Comparison of ENCODE assay signal across 12 mouse cellular contexts in the genomic region with DNA sequence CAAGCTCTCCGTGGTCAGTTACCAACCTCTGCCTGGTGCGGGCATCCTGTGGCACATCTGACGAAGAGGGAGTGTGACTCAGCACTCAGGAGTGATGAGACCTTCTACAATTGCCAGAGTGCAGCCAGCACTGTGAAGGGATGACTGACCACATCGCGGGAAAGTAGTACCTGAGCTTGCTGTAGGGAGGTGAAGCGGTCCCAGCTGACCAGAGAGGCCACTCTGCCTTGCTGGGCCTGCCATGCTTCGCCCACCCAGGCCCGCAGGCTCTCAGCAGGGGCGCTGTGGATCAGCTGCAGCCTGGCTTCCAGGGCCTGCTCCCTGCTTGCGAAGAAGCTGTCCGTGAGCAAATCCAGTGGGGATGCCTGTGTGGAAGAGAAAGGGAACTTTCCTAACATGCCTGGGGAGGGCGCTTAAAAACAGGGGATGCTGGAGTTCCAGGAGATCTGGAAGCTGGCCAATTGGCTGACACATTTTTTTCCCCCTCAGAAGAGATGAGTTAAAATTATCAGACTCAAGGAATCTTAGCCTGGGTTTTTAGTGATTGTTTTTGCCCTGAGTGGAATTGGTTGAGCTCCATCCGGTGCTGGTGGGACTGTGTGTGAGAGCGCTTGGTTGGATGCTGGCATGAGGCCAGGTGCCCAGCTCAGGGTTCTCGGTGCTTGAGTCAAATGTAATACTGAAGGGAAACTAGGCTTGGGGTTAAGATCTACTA. TPM values are rescaled to one million over a fixed set of nuclear protein-coding genes. Genes with fewer than 3 reads are reported as not detected.
A peak's percentile ranks its signal among the peaks of the same experiment; 100 is the strongest.
DNase-seq lines count a peak whose midpoint lies in the region; ATAC-seq and TF ChIP-seq lines count a peak whose summit lies in the region.
"Had no signal": no experiment of that assay in that cellular context is flagged by ENCODE, and none has a peak within 500 bp of the region (broad histone marks: within the 10 kb centered on the region; RNA-seq: fewer than 3 reads in every experiment).

No protein-coding gene starts in this region.

- no peak for DNase-seq in embryonic facial prominence, embryonic 10.5 days (ENCODE audit: low spot score)
- DNase-seq in midbrain, postnatal 0 days (ENCODE audit: low spot score) = peak; percentile 46
- no peak for DNase-seq in midbrain, embryonic 11.5 days (ENCODE audit: low spot score, missing footprints)
- DNase-seq in left cerebral cortex, adult 11 months (ENCODE audit: low spot score) = peak; percentile 32
- DNase-seq in stomach, postnatal 0 days (ENCODE audit: low spot score) = no peak
- DNase-seq in urinary bladder, postnatal 10 days (ENCODE audit: low spot score) = no peak
- DNase-seq: kidney, adult 11 months; liver, embryonic 13.5 days had no signal

- H3K4me3 ChIP-seq in embryonic facial prominence, embryonic 13.5 days = no peak overlapping the region
- no peak overlapping the region for H3K4me3 ChIP-seq in embryonic facial prominence, embryonic 10.5 days
- no peak overlapping the region for H3K4me3 ChIP-seq in midbrain, postnatal 0 days (ENCODE audit: low read depth, low read length)
- H3K4me3 ChIP-seq in midbrain, embryonic 11.5 days (ENCODE audit: low read depth, low read length) = no peak overlapping the region
- no peak overlapping the region for H3K4me3 ChIP-seq in stomach, postnatal 0 days (ENCODE audit: low read depth, low read length)
- H3K4me3 ChIP-seq: embryonic facial prominence, embryonic 15.5 days; liver, embryonic 13.5 days had no signal

- H3K36me3 ChIP-seq in embryonic facial prominence, embryonic 13.5 days = peaks cover 77% of the 10 kb centered on the region
- H3K36me3 ChIP-seq in embryonic facial prominence, embryonic 10.5 days (replicated peaks) = peaks cover 74% of the 10 kb centered on the region
- H3K36me3 ChIP-seq in midbrain, postnatal 0 days (ENCODE audit: insufficient read depth, low read length) = peaks cover 22% of the 10 kb centered on the region; the same call in 1 of the 2 replicates
- peaks cover 12% of the 10 kb centered on the region for H3K36me3 ChIP-seq in midbrain, embryonic 11.5 days (ENCODE audit: control insufficient read depth, insufficient read depth, low read length)
- peaks cover 14% of the 10 kb centered on the region; the same call in 1 of the 2 replicates for H3K36me3 ChIP-seq in stomach, postnatal 0 days (ENCODE audit: control insufficient read depth, insufficient read depth, low read length)

- WGBS in embryonic facial prominence, embryonic 13.5 days = 87% methylated on average over 15 of the region's 15 CpGs
- WGBS in embryonic facial prominence, embryonic 10.5 days = 90% methylated on average over 15 of the region's 15 CpGs
- WGBS in midbrain, postnatal 0 days = 76% methylated on average over 15 of the region's 15 CpGs
- WGBS in midbrain, embryonic 11.5 days = 93% methylated on average over 15 of the region's 15 CpGs
- WGBS in stomach, postnatal 0 days = 88% methylated on average over 15 of the region's 15 CpGs

- H3K9ac ChIP-seq in embryonic facial prominence, embryonic 13.5 days = 0 out of 2 replicates have a peak overlapping the region, but pooled peaks have one; percentile 6
- H3K9ac ChIP-seq in midbrain, postnatal 0 days (replicated peaks; ENCODE audit: low read length, poor library complexity, severe bottlenecking) = no peak overlapping the region; the same call in 1 of the 2 replicates
- H3K9ac ChIP-seq in midbrain, embryonic 11.5 days (ENCODE audit: low read length) = no peak overlapping the region
- no peak overlapping the region for H3K9ac ChIP-seq in stomach, postnatal 0 days (ENCODE audit: low read length)
- H3K9ac ChIP-seq: embryonic facial prominence, embryonic 15.5 days; liver, embryonic 13.5 days had no signal

- 0 out of 2 replicates have a peak, but pooled peaks have one; percentile 12 for TF ChIP-seq CTCF in midbrain, postnatal 0 days (IDR thresholded peaks at IDR 0.05)
- TF ChIP-seq CTCF in stomach, postnatal 0 days (IDR thresholded peaks at IDR 0.05; ENCODE audit: low read depth) = peak; percentile 17

- no peak overlapping the region for H3K4me2 ChIP-seq in embryonic facial prominence, embryonic 13.5 days
- no peak overlapping the region for H3K4me2 ChIP-seq in midbrain, postnatal 0 days (ENCODE audit: low read depth, low read length, poor library complexity, severe bottlenecking)
- H3K4me2 ChIP-seq in midbrain, embryonic 11.5 days = no peak overlapping the region
- no peak overlapping the region for H3K4me2 ChIP-seq in stomach, postnatal 0 days (replicated peaks; ENCODE audit: low read depth)
- H3K4me2 ChIP-seq: embryonic facial prominence, embryonic 15.5 days; liver, embryonic 13.5 days had no signal

- TF ChIP-seq EP300 in stomach, postnatal 0 days (optimal IDR thresholded peaks at IDR 0.05) = no peak

- ATAC-seq in embryonic facial prominence, embryonic 13.5 days (ENCODE audit: insufficient number of reproducible peaks, insufficient read depth, low FRiP score, low TSS enrichment, low read depth) = no peak
- no peak for ATAC-seq in midbrain, postnatal 0 days (ENCODE audit: low FRiP score)
- no peak for ATAC-seq in midbrain, embryonic 11.5 days (ENCODE audit: low FRiP score)
- no peak for ATAC-seq in stomach, postnatal 0 days (ENCODE audit: low FRiP score, low TSS enrichment)
- no peak for ATAC-seq in erythroid progenitor cell, adult 5-6 weeks (replicated peaks; ENCODE audit: low FRiP score, poor library complexity, severe bottlenecking)

- no peaks in the 10 kb centered on the region for H3K9me3 ChIP-seq in embryonic facial prominence, embryonic 13.5 days
- H3K9me3 ChIP-seq in embryonic facial prominence, embryonic 10.5 days = no peaks in the 10 kb centered on the region
- H3K9me3 ChIP-seq in midbrain, postnatal 0 days (ENCODE audit: low read length) = no peaks in the 10 kb centered on the region
- no peaks in the 10 kb centered on the region for H3K9me3 ChIP-seq in midbrain, embryonic 11.5 days (ENCODE audit: control insufficient read depth, low read length)
- no peaks in the 10 kb centered on the region for H3K9me3 ChIP-seq in stomach, postnatal 0 days (ENCODE audit: control insufficient read depth, low read length)
- H3K9me3 ChIP-seq: embryonic facial prominence, embryonic 15.5 days; liver, embryonic 13.5 days had no signal

- H3K27ac ChIP-seq in embryonic facial prominence, embryonic 13.5 days = no peak overlapping the region
- H3K27ac ChIP-seq in embryonic facial prominence, embryonic 10.5 days (replicated peaks) = no peak overlapping the region
- no peak overlapping the region for H3K27ac ChIP-seq in midbrain, postnatal 0 days (ENCODE audit: low read depth, low read length)
- no peak overlapping the region for H3K27ac ChIP-seq in midbrain, embryonic 11.5 days (ENCODE audit: low read depth, low read length)
- H3K27ac ChIP-seq in stomach, postnatal 0 days (replicated peaks) = no peak overlapping the region
- H3K27ac ChIP-seq: embryonic facial prominence, embryonic 15.5 days; liver, embryonic 13.5 days had no signal

- no peaks in the 10 kb centered on the region for H3K4me1 ChIP-seq in embryonic facial prominence, embryonic 13.5 days
- H3K4me1 ChIP-seq in embryonic facial prominence, embryonic 10.5 days = no peaks in the 10 kb centered on the region
- no peaks in the 10 kb centered on the region for H3K4me1 ChIP-seq in midbrain, postnatal 0 days (ENCODE audit: insufficient read depth, low read length)
- peaks cover 3% of the 10 kb centered on the region; the same call in 1 of the 2 replicates for H3K4me1 ChIP-seq in midbrain, embryonic 11.5 days (ENCODE audit: control insufficient read depth, insufficient read depth, low read length)
- no peaks in the 10 kb centered on the region for H3K4me1 ChIP-seq in stomach, postnatal 0 days (replicated peaks; ENCODE audit: control insufficient read depth, insufficient read depth)
- H3K4me1 ChIP-seq: embryonic facial prominence, embryonic 15.5 days; liver, embryonic 13.5 days had no signal

- H3K27me3 ChIP-seq in embryonic facial prominence, embryonic 13.5 days = no peaks in the 10 kb centered on the region
- H3K27me3 ChIP-seq in embryonic facial prominence, embryonic 10.5 days (replicated peaks; ENCODE audit: low read depth, poor library complexity, severe bottlenecking) = no peaks in the 10 kb centered on the region
- no peaks in the 10 kb centered on the region for H3K27me3 ChIP-seq in midbrain, postnatal 0 days (ENCODE audit: insufficient read depth, low read length)
- H3K27me3 ChIP-seq in midbrain, embryonic 11.5 days (ENCODE audit: control insufficient read depth, insufficient read depth, low read length) = no peaks in the 10 kb centered on the region
- H3K27me3 ChIP-seq in stomach, postnatal 0 days (ENCODE audit: control insufficient read depth, insufficient read depth, low read length) = no peaks in the 10 kb centered on the region
- H3K27me3 ChIP-seq: CH12.LX; embryonic facial prominence, embryonic 15.5 days; liver, embryonic 13.5 days had no signal

RNA-seq across cellular contexts. Expression of gene Fan1, which starts 24.6 kb away (rescaled TPM):
- 12.4 and 12.5 TPM in 2 replicates for polyA plus RNA-seq in embryonic facial prominence, embryonic 13.5 days (2015; fragmentation: Nextera tagmentation; extraction: Ambion mirVana)
- 9.4 and 10.7 TPM in 2 replicates for polyA plus RNA-seq in embryonic facial prominence, embryonic 10.5 days (2016; fragmentation: Nextera tagmentation; extraction: Ambion mirVana)
- 6.5 and 11.9 TPM in 2 replicates for total RNA-seq in midbrain, postnatal 0 days (2014; rRNA removed)
- 3.8 and 4.7 TPM in 2 replicates for polyA plus RNA-seq in midbrain, postnatal 0 days (2015; fragmentation: Nextera tagmentation; extraction: Ambion mirVana)
- polyA plus RNA-seq in midbrain, embryonic 11.5 days (2014; fragmentation: Nextera tagmentation; extraction: Ambion mirVana) = 5.8 and 6.8 TPM in 2 replicates
- 2.7 and 2.9 TPM in 2 replicates for polyA plus RNA-seq in stomach, postnatal 0 days (2015; fragmentation: Nextera tagmentation; extraction: Ambion mirVana)
- total RNA-seq in erythroid progenitor cell, adult 5-6 weeks (2015; ENCODE audit: low replicate concordance) = 1.1 and 1.3 TPM in 2 replicates
- total RNA-seq in erythroid progenitor cell, adult 5-6 weeks (2017; ENCODE audit: low replicate concordance) = 2.1 and 3.6 TPM in 2 replicates

RNA-seq across cellular contexts. Expression of gene Mphosph10, which starts 42.8 kb away (rescaled TPM):
- polyA plus RNA-seq in embryonic facial prominence, embryonic 13.5 days (2015; fragmentation: Nextera tagmentation; extraction: Ambion mirVana) = 48.6 and 49.5 TPM in 2 replicates
- polyA plus RNA-seq in embryonic facial prominence, embryonic 10.5 days (2016; fragmentation: Nextera tagmentation; extraction: Ambion mirVana) = 53.4 and 56.1 TPM in 2 replicates
- 5.4 and 10.1 TPM in 2 replicates for total RNA-seq in midbrain, postnatal 0 days (2014; rRNA removed)
- polyA plus RNA-seq in midbrain, postnatal 0 days (2015; fragmentation: Nextera tagmentation; extraction: Ambion mirVana) = 19.2 and 20.3 TPM in 2 replicates
- polyA plus RNA-seq in midbrain, embryonic 11.5 days (2014; fragmentation: Nextera tagmentation; extraction: Ambion mirVana) = 57.2 and 61.0 TPM in 2 replicates
- 24.3 and 26.4 TPM in 2 replicates for polyA plus RNA-seq in stomach, postnatal 0 days (2015; fragmentation: Nextera tagmentation; extraction: Ambion mirVana)
- 26.0 and 45.8 TPM in 2 replicates for total RNA-seq in erythroid progenitor cell, adult 5-6 weeks (2015; ENCODE audit: low replicate concordance)
- 13.9 and 31.8 TPM in 2 replicates for total RNA-seq in erythroid progenitor cell, adult 5-6 weeks (2017; ENCODE audit: low replicate concordance)

RNA-seq across cellular contexts. Expression of gene Mcee, which starts 43.1 kb away (rescaled TPM):
- polyA plus RNA-seq in embryonic facial prominence, embryonic 13.5 days (2015; fragmentation: Nextera tagmentation; extraction: Ambion mirVana) = 55.7 and 58.3 TPM in 2 replicates
- polyA plus RNA-seq in embryonic facial prominence, embryonic 10.5 days (2016; fragmentation: Nextera tagmentation; extraction: Ambion mirVana) = 44.0 and 44.6 TPM in 2 replicates
- 12.2 and 14.7 TPM in 2 replicates for total RNA-seq in midbrain, postnatal 0 days (2014; rRNA removed)
- polyA plus RNA-seq in midbrain, postnatal 0 days (2015; fragmentation: Nextera tagmentation; extraction: Ambion mirVana) = 43.6 and 44.2 TPM in 2 replicates
- 43.2 and 45.6 TPM in 2 replicates for polyA plus RNA-seq in midbrain, embryonic 11.5 days (2014; fragmentation: Nextera tagmentation; extraction: Ambion mirVana)
- 89.8 and 97.7 TPM in 2 replicates for polyA plus RNA-seq in stomach, postnatal 0 days (2015; fragmentation: Nextera tagmentation; extraction: Ambion mirVana)
- total RNA-seq in erythroid progenitor cell, adult 5-6 weeks (2015; ENCODE audit: low replicate concordance) = 2.9 and 28.1 TPM in 2 replicates
- total RNA-seq in erythroid progenitor cell, adult 5-6 weeks (2017; ENCODE audit: low replicate concordance) = 17.8 and 43.5 TPM in 2 replicates

Comparison
In these comparisons a context has a peak if more than half of its experiments do, and no peak if none do; other contexts are left out.
1. DNase-seq: peak in midbrain, postnatal 0 days (single experiment) and left cerebral cortex, adult 11 months (single experiment); none in embryonic facial prominence, embryonic 10.5 days (single experiment), midbrain, embryonic 11.5 days (single experiment), stomach, postnatal 0 days (single experiment) and urinary bladder, postnatal 10 days (single experiment).